Mouse (Mus musculus) bone marrow macrophage, adult 2 months (primary cell): Measurements from ENCODE around the gene Fgfr2.

Source experiments
- CTCF ChIP-seq: IDR thresholded peaks from 2 replicates; pipeline ENCODE4 v1.5.1; 2012; ENCODE audit warnings: low read depth, mild to moderate bottlenecking, low read length, moderate library complexity
- POLR2A ChIP-seq: IDR thresholded peaks from 2 replicates; pipeline ENCODE4 v1.6.1; 2012; ENCODE audit warnings: mild to moderate bottlenecking, low read depth, low read length, borderline replicate concordance

- TF ChIP-seq CTCF (no peak), POLR2A (no peak)
These were observed 435.3 kb downstream of the Fgfr2 start for GRCm38 (mm10) chr7:132687897-132688296.
